Mouse (Mus musculus): ENCODE measurements at regions not wholly inside any gene's neighbourhood (a gene's known extent, or its start where the extent isn't known, plus 50 kb on each side); places are given as distances from the start of the nearest gene placed in this dataset.

- 18% methylated on average over 22 of the region's 22 CpGs for WGBS (ENCODE audit: insufficient replicate concordance)
- Histone ChIP-seq H3K4me3 (ENCODE audit: low read depth, low read length) (peak overlapping the region; percentile 38), H3K9ac (replicated peaks) (peak overlapping the region; percentile 63), H3K27me3 (ENCODE audit: insufficient read depth, low read length) (no peaks in the 10 kb centered on the region), H3K4me1 (ENCODE audit: insufficient read depth) (peaks cover 25% of the 10 kb centered on the region), H3K27ac (ENCODE audit: low read depth) (peak overlapping the region; percentile 92), H3K36me3 (replicated peaks; ENCODE audit: insufficient read depth, low read length) (no peaks in the 10 kb centered on the region), H3K4me2 (ENCODE audit: low read depth, low read length) (peak overlapping the region; percentile 67), H3K9me3 (ENCODE audit: low read length) (no peaks in the 10 kb centered on the region)
- DNase-seq: peak; percentile 79
- TF ChIP-seq EP300 (IDR thresholded peaks at IDR 0.05; ENCODE audit: low read depth): peak; percentile 57; the same call in 1 of the 2 replicates
- no peak for TF ChIP-seq CTCF (IDR thresholded peaks at IDR 0.05; ENCODE audit: low read depth)
- ATAC-seq: peak; percentile 93
Observed at GRCm38 (mm10) chr13:37666207-37667003, 111.8 kb upstream of the Rreb1 start.

DNA sequence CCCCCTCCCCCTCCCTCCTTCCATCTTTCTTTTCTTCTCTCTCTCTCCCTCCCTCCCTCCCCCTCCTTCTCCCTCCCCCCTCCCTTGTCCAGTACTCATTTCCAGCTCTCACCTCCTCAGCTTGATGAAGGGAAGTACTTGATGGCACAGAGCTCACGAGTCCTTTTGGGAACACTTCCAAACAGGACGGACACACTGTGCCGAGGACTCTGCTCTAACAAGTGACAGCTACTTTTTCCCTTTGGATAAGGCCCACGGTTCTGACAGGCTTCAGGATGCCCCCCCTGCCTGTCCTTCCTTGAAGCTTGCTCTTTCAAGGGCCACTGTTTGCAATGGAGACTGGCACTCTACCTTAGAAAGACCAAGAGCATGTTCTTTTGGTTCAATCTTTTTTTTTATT, 110.8 kb upstream of the Rreb1 start:
- Histone ChIP-seq H3K27ac (ENCODE audit: low read depth) (peak overlapping the region; percentile 92), H3K9me3 (ENCODE audit: low read length) (no peaks in the 10 kb centered on the region), H3K27me3 (ENCODE audit: insufficient read depth, low read length) (no peaks in the 10 kb centered on the region), H3K36me3 (replicated peaks; ENCODE audit: insufficient read depth, low read length) (no peaks in the 10 kb centered on the region), H3K4me2 (ENCODE audit: low read depth, low read length) (peak overlapping the region; percentile 67), H3K9ac (replicated peaks) (no peak overlapping the region; the same call in 1 of the 2 replicates), H3K4me3 (ENCODE audit: low read depth, low read length) (no peak overlapping the region), H3K4me1 (ENCODE audit: insufficient read depth) (peaks cover 22% of the 10 kb centered on the region)
- ATAC-seq (no peak), DNase-seq (no peak)
- TF ChIP-seq EP300 (IDR thresholded peaks at IDR 0.05; ENCODE audit: low read depth): no peak
- TF ChIP-seq CTCF (IDR thresholded peaks at IDR 0.05; ENCODE audit: low read depth): no peak
- 33% methylated on average over 4 of the region's 4 CpGs for WGBS (ENCODE audit: insufficient replicate concordance)

DNA sequence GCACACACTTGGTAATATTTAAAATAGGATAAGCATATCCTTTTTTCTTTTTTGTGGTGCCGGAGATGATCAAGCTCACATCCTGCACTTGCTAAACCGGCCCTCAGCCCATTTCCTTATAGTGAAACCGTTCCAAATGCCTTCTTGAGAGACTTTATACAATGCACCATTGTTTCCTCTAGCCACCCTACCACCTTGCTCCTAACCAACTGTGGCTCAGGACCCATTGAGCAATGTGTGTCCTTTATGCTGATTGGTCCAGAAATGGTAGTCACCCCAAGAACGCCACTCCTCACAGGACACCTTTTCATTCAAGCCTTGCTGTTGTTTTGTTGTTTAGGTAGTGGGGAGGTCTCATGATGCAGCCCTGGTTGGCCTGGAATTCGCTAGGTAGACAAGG, 110.3 kb upstream of the Rreb1 start:
- Histone ChIP-seq H3K27me3 (ENCODE audit: insufficient read depth, low read length) (no peaks in the 10 kb centered on the region), H3K4me3 (ENCODE audit: low read depth, low read length) (no peak overlapping the region), H3K36me3 (replicated peaks; ENCODE audit: insufficient read depth, low read length) (no peaks in the 10 kb centered on the region), H3K4me2 (ENCODE audit: low read depth, low read length) (peak overlapping the region; percentile 67), H3K27ac (ENCODE audit: low read depth) (peak overlapping the region; percentile 92), H3K4me1 (ENCODE audit: insufficient read depth) (peaks cover 22% of the 10 kb centered on the region), H3K9me3 (ENCODE audit: low read length) (no peaks in the 10 kb centered on the region), H3K9ac (replicated peaks) (no peak overlapping the region; the same call in 1 of the 2 replicates)
- WGBS (ENCODE audit: insufficient replicate concordance): 58% methylated on average over 5 of the region's 5 CpGs
- DNase-seq (no peak), ATAC-seq (no peak)
- TF ChIP-seq CTCF (IDR thresholded peaks at IDR 0.05; ENCODE audit: low read depth): no peak
- no peak for TF ChIP-seq EP300 (IDR thresholded peaks at IDR 0.05; ENCODE audit: low read depth)

DNA sequence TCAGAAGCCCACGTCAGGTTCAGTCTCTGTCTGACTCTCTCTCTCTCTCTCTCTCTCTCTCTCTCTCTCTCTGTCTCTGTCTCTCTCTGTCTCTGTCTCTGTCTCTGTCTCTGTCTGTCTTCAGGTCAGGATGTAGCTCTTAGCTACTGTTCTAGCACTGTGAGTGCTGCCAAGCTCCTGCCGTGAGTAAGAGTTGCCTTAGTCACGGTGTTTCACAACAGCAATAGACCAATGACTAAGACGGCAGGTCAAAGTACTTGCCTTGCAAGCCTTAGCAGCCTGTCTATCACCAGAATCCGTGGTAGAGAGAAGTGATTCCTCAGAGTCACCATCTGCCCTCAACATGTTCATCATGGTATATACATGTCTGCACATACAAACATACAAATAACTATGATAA, 107.1 kb upstream of the Rreb1 start:
- WGBS (ENCODE audit: insufficient replicate concordance): 54% methylated on average over 5 of the region's 5 CpGs
- Histone ChIP-seq H3K4me2 (ENCODE audit: low read depth, low read length) (no peak overlapping the region), H3K9ac (replicated peaks) (no peak overlapping the region), H3K36me3 (replicated peaks; ENCODE audit: insufficient read depth, low read length) (no peaks in the 10 kb centered on the region), H3K4me1 (ENCODE audit: insufficient read depth) (peaks cover 25% of the 10 kb centered on the region), H3K9me3 (ENCODE audit: low read length) (no peaks in the 10 kb centered on the region), H3K4me3 (ENCODE audit: low read depth, low read length) (no peak overlapping the region), H3K27me3 (ENCODE audit: insufficient read depth, low read length) (no peaks in the 10 kb centered on the region), H3K27ac (ENCODE audit: low read depth) (no peak overlapping the region)
- ATAC-seq: peak; percentile 30; the same call in 1 of the 2 replicates
- TF ChIP-seq EP300 (IDR thresholded peaks at IDR 0.05; ENCODE audit: low read depth): no peak
- no peak for TF ChIP-seq CTCF (IDR thresholded peaks at IDR 0.05; ENCODE audit: low read depth)
- DNase-seq: no peak

DNA sequence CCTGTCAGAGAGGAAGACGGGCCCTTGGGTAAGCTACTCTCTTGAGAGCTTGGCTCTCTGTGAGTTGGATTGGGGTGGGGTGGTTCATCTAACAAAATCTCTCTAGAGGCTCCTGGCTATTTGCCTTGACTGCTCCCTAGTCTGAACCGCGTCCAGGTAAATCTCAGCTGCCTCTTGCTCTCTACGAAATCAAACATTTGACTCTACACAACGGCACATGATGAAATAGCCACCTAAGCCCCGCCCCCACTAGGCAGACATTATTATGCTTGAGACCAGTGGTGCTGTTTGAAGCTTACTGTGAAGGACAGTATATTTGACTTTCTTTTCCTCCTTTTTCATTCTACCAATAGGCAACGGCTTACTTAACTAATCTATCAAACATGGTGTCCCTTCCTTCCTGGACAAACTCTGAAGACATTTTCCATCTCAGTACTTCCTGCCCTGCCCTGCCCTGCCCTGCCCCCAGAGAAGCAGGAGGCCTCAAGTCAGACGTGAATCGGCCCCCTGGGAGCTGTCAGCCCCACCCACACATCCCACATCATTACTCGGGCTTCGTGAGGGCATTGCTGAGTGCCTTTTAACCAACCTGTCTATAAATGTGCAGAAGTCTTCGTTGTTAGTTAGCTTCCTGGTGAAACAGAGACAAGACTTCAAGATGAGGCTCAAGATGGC, 103.4 kb upstream of the Rreb1 start:
- 39% methylated on average over 12 of the region's 12 CpGs for WGBS (ENCODE audit: insufficient replicate concordance)

DNA sequence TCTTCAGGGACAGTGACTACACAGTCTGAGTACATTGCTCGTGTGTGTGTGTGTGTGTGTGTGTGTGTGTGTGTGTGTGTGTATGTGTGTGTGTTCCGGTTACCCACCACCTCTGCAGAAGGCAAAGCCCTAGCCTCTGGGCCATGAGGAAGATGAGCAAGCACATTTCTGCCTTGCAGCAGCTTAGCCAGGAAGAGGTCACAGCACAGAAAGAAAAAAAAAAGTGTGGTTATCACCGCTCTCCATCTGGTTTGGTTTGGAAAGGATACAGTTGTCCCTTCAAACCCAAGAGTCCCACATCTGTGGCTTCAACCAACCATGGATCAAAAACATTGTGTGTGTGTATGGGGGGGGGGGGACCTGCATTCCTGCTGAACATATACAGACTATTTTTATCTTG, 102.5 kb upstream of the Rreb1 start:
- WGBS (ENCODE audit: insufficient replicate concordance): 30% methylated on average over 3 of the region's 3 CpGs
- TF ChIP-seq CTCF (IDR thresholded peaks at IDR 0.05; ENCODE audit: low read depth) (no peak), EP300 (IDR thresholded peaks at IDR 0.05; ENCODE audit: low read depth) (no peak)
- Histone ChIP-seq H3K36me3 (replicated peaks; ENCODE audit: insufficient read depth, low read length) (no peaks in the 10 kb centered on the region), H3K4me3 (ENCODE audit: low read depth, low read length) (no peak overlapping the region), H3K9ac (replicated peaks) (no peak overlapping the region), H3K9me3 (ENCODE audit: low read length) (no peaks in the 10 kb centered on the region), H3K4me2 (ENCODE audit: low read depth, low read length) (no peak overlapping the region), H3K4me1 (ENCODE audit: insufficient read depth) (peaks cover 14% of the 10 kb centered on the region), H3K27me3 (ENCODE audit: insufficient read depth, low read length) (no peaks in the 10 kb centered on the region), H3K27ac (ENCODE audit: low read depth) (no peak overlapping the region)
- no peak for ATAC-seq
- no peak for DNase-seq

More for the DNA sequence above, 103.4 kb upstream of the Rreb1 start:
- Histone ChIP-seq H3K4me1 (ENCODE audit: insufficient read depth) (peaks cover 14% of the 10 kb centered on the region), H3K4me3 (ENCODE audit: low read depth, low read length) (no peak overlapping the region), H3K27ac (ENCODE audit: low read depth) (no peak overlapping the region), H3K27me3 (ENCODE audit: insufficient read depth, low read length) (no peaks in the 10 kb centered on the region), H3K9me3 (ENCODE audit: low read length) (no peaks in the 10 kb centered on the region), H3K4me2 (ENCODE audit: low read depth, low read length) (no peak overlapping the region), H3K9ac (replicated peaks) (no peak overlapping the region), H3K36me3 (replicated peaks; ENCODE audit: insufficient read depth, low read length) (no peaks in the 10 kb centered on the region)
- DNase-seq: no peak
- peak; percentile 37 for ATAC-seq
- TF ChIP-seq CTCF (IDR thresholded peaks at IDR 0.05; ENCODE audit: low read depth) (no peak), EP300 (IDR thresholded peaks at IDR 0.05; ENCODE audit: low read depth) (no peak)
